Mouse (Mus musculus): Measurements from ENCODE around the gene Dnm3.

GRCm38 (mm10) chr1:162223258-162223940 is 254.4 kb downstream of the Dnm3 start:
- TF ChIP-seq CTCF (IDR thresholded peaks at IDR 0.05; ENCODE audit: extremely low read depth, insufficient read depth, low read length) (no peak), POLR2A (IDR thresholded peaks at IDR 0.05; ENCODE audit: extremely low read depth, insufficient read depth, low read length) (no peak)
